21 mouse cellular contexts compared by ENCODE assay signal in genomic region chr8:124475690-124476089, GRCm38 (mm10). TPM values are rescaled to one million over a fixed set of nuclear protein-coding genes. Genes with fewer than 3 reads are reported as not detected.
"Had no signal": no experiment of that assay in that cellular context is flagged by ENCODE, and none has a peak within 500 bp of the region (broad histone marks: within the 10 kb centered on the region; RNA-seq: fewer than 3 reads in every experiment).

No protein-coding gene starts in this region.

- H3K36me3 ChIP-seq: lung, embryonic 15.5 days; midbrain, embryonic 13.5 days; midbrain, embryonic 15.5 days; neural tube, embryonic 12.5 days; stomach, embryonic 15.5 days had no signal

- H3K9me3 ChIP-seq: lung, embryonic 15.5 days; megakaryocyte, embryonic 14.5 days; midbrain, embryonic 13.5 days; midbrain, embryonic 15.5 days; neural tube, embryonic 12.5 days; stomach, embryonic 15.5 days had no signal

- ATAC-seq: liver, postnatal 0 days; lung, postnatal 0 days; midbrain, embryonic 13.5 days; midbrain, embryonic 15.5 days had no signal

- H3K4me3 ChIP-seq: lung, embryonic 15.5 days; megakaryocyte, embryonic 14.5 days; midbrain, embryonic 13.5 days; midbrain, embryonic 15.5 days; neural tube, embryonic 12.5 days; stomach, embryonic 15.5 days had no signal

- H3K27ac ChIP-seq: lung, embryonic 15.5 days; macrophage; midbrain, embryonic 13.5 days; midbrain, embryonic 15.5 days; neural tube, embryonic 12.5 days; stomach, embryonic 15.5 days; stomach, postnatal 0 days had no signal

- H3K4me1 ChIP-seq: lung, embryonic 15.5 days; megakaryocyte, embryonic 14.5 days; midbrain, embryonic 15.5 days; stomach, embryonic 15.5 days had no signal

- H3K27me3 ChIP-seq: lung, embryonic 15.5 days; midbrain, embryonic 13.5 days; midbrain, embryonic 15.5 days; neural tube, embryonic 12.5 days; stomach, embryonic 15.5 days had no signal

- H3K4me2 ChIP-seq: lung, embryonic 15.5 days; midbrain, embryonic 11.5 days; midbrain, embryonic 13.5 days; midbrain, embryonic 15.5 days; neural tube, embryonic 12.5 days; stomach, embryonic 15.5 days had no signal

- H3K9ac ChIP-seq: liver, postnatal 0 days; lung, embryonic 15.5 days; midbrain, embryonic 13.5 days; midbrain, embryonic 15.5 days; neural tube, embryonic 12.5 days; stomach, embryonic 15.5 days had no signal

- DNase-seq: liver, postnatal 0 days; lung, adult 2 months; lung, postnatal 14 days; lung, postnatal 36 days; right cerebral cortex, postnatal 14 days; thymus, adult 2 months; thymus, postnatal 25 days; thymus, postnatal 4 days had no signal

RNA-seq across cellular contexts. Expression of gene Pgbd5, which starts 36.2 kb away (rescaled TPM):
- total RNA-seq: megakaryocyte progenitor cell, adult 5-6 weeks; monocyte, adult 5-6 weeks; neutrophil, adult 5-6 weeks had no signal
